ENCODE assay signal across 16 mouse cellular contexts in the genomic region with DNA sequence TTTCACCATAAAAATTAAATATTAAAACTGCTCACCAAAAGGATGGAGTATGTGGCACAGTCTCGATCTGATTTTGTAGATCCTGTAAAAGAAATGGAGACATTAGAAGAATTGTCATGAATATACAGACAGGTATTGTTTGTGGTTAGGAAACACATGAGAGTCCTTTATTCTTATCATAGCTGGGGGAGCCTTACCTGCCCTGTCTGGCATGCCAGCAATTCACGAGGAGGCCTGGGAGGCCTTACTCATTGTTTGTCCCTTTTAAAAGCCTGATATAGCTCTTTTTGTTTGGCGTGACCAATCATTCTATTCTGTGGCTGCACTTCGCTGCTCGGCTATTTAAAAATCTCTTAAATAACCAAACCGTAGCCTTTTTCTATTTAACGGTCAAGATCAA. TPM values are rescaled to one million over a fixed set of nuclear protein-coding genes. Genes with fewer than 3 reads are reported as not detected.
DNase-seq lines count a peak whose midpoint lies in the region; ATAC-seq and TF ChIP-seq lines count a peak whose summit lies in the region.
"Had no signal": no experiment of that assay in that cellular context is flagged by ENCODE, and none has a peak within 500 bp of the region (broad histone marks: within the 10 kb centered on the region; RNA-seq: fewer than 3 reads in every experiment).

No protein-coding gene starts in this region.

- H3K4me1 ChIP-seq in midbrain, embryonic 11.5 days (ENCODE audit: control insufficient read depth, insufficient read depth, low read length): no peaks in the 10 kb centered on the region
- H3K4me1 ChIP-seq in midbrain, embryonic 10.5 days: peaks cover 7% of the 10 kb centered on the region
- peaks cover 81% of the 10 kb centered on the region for H3K4me1 ChIP-seq in E14TG2a.4 (replicated peaks; ENCODE audit: low read depth, low read length)
- peaks cover 9% of the 10 kb centered on the region for H3K4me1 ChIP-seq in ES-Bruce4 (ENCODE audit: control insufficient read depth, insufficient read depth, low read length)
- H3K4me1 ChIP-seq: forebrain, embryonic 13.5 days; forebrain, embryonic 15.5 days had no signal

- H3K4me3 ChIP-seq in midbrain, embryonic 11.5 days (ENCODE audit: low read depth, low read length): no peak overlapping the region
- no peak overlapping the region for H3K4me3 ChIP-seq in midbrain, embryonic 10.5 days
- H3K4me3 ChIP-seq in E14TG2a.4 (replicated peaks; ENCODE audit: low read length) (0 out of 2 replicates have a peak overlapping the region, but pooled peaks have one; percentile 3), ES-Bruce4 (ENCODE audit: low read depth, low read length) (no peak overlapping the region)
- H3K4me3 ChIP-seq: embryonic facial prominence, embryonic 10.5 days; embryonic facial prominence, embryonic 12.5 days; forebrain, embryonic 13.5 days; forebrain, embryonic 15.5 days had no signal

- H3K27me3 ChIP-seq in midbrain, embryonic 11.5 days (ENCODE audit: control insufficient read depth, insufficient read depth, low read length): no peaks in the 10 kb centered on the region
- H3K27me3 ChIP-seq in midbrain, embryonic 10.5 days (ENCODE audit: low read depth, poor library complexity, severe bottlenecking): no peaks in the 10 kb centered on the region
- H3K27me3 ChIP-seq in E14TG2a.4 (ENCODE audit: insufficient read depth, low read length): no peaks in the 10 kb centered on the region
- no peaks in the 10 kb centered on the region for H3K27me3 ChIP-seq in ES-Bruce4 (ENCODE audit: control insufficient read depth, insufficient read depth, low read length, poor library complexity, severe bottlenecking)
- H3K27me3 ChIP-seq: embryonic facial prominence, embryonic 12.5 days; forebrain, embryonic 13.5 days; forebrain, embryonic 15.5 days had no signal

- no peaks in the 10 kb centered on the region for H3K36me3 ChIP-seq in midbrain, embryonic 11.5 days (ENCODE audit: control insufficient read depth, insufficient read depth, low read length)
- H3K36me3 ChIP-seq in midbrain, embryonic 10.5 days: no peaks in the 10 kb centered on the region
- H3K36me3 ChIP-seq in E14TG2a.4 (ENCODE audit: insufficient read depth, low read length) (no peaks in the 10 kb centered on the region), ES-Bruce4 (ENCODE audit: control insufficient read depth, insufficient read depth, low read length, poor library complexity, severe bottlenecking) (no peaks in the 10 kb centered on the region)
- H3K36me3 ChIP-seq: embryonic facial prominence, embryonic 10.5 days; embryonic facial prominence, embryonic 12.5 days; forebrain, embryonic 15.5 days had no signal

- 0 out of 2 replicates have a peak, but pooled peaks have one; percentile 2 for TF ChIP-seq EP300 in ES-Bruce4 (IDR thresholded peaks at IDR 0.05; ENCODE audit: insufficient read depth, low read depth, low read length)

- WGBS in midbrain, embryonic 11.5 days: 47% methylated on average over 7 of the region's 7 CpGs
- 63% methylated on average over 7 of the region's 7 CpGs for WGBS in midbrain, embryonic 10.5 days

- H3K4me2 ChIP-seq in midbrain, embryonic 11.5 days: no peak overlapping the region
- H3K4me2 ChIP-seq: embryonic facial prominence, embryonic 12.5 days; forebrain, embryonic 13.5 days; forebrain, embryonic 15.5 days had no signal

- no peak for TF ChIP-seq CTCF in E14TG2a.4 (conservative IDR thresholded peaks at IDR 0.05; ENCODE audit: low read length)
- no peak for TF ChIP-seq CTCF in ES-Bruce4 (IDR thresholded peaks at IDR 0.05; ENCODE audit: low read depth, low read length)

- no peaks in the 10 kb centered on the region for H3K9me3 ChIP-seq in midbrain, embryonic 11.5 days (ENCODE audit: control insufficient read depth, low read length)
- H3K9me3 ChIP-seq in midbrain, embryonic 10.5 days (replicated peaks): no peaks in the 10 kb centered on the region
- no peaks in the 10 kb centered on the region for H3K9me3 ChIP-seq in E14TG2a.4 (ENCODE audit: low read length)
- no peaks in the 10 kb centered on the region for H3K9me3 ChIP-seq in ES-Bruce4 (replicated peaks; ENCODE audit: control insufficient read depth, insufficient read depth, low read length, poor library complexity, severe bottlenecking)
- H3K9me3 ChIP-seq: embryonic facial prominence, embryonic 10.5 days; embryonic facial prominence, embryonic 12.5 days; forebrain, embryonic 13.5 days; forebrain, embryonic 15.5 days had no signal

- peak; percentile 85 for DNase-seq in midbrain, embryonic 11.5 days (ENCODE audit: low spot score, missing footprints)
- no peak for DNase-seq in midbrain, embryonic 10.5 days (ENCODE audit: low spot score)
- DNase-seq in cerebellum, adult 11 months: no peak
- DNase-seq: adrenal gland, adult 2 months; adrenal gland, postnatal 10 days; adrenal gland, postnatal 25 days; cerebellum, adult 11-12 months; cerebellum, adult 2 months; cerebellum, adult 9-10 months; forebrain, postnatal 0 days had no signal

- no peak for ATAC-seq in midbrain, embryonic 11.5 days (ENCODE audit: low FRiP score)
- ATAC-seq: forebrain, embryonic 13.5 days; forebrain, embryonic 15.5 days; forebrain, postnatal 0 days had no signal

- no peak overlapping the region for H3K27ac ChIP-seq in midbrain, embryonic 11.5 days (ENCODE audit: low read depth, low read length)
- no peak overlapping the region for H3K27ac ChIP-seq in midbrain, embryonic 10.5 days (replicated peaks)
- H3K27ac ChIP-seq in ES-Bruce4 (ENCODE audit: insufficient read depth, low read length): peak overlapping the region; percentile 100
- H3K27ac ChIP-seq: embryonic facial prominence, embryonic 12.5 days; forebrain, embryonic 13.5 days; forebrain, embryonic 15.5 days had no signal

- TF ChIP-seq POLR2A in ES-Bruce4 (IDR thresholded peaks at IDR 0.05; ENCODE audit: insufficient read depth, low read length): no peak

- no peak overlapping the region for H3K9ac ChIP-seq in midbrain, embryonic 11.5 days (ENCODE audit: low read length)
- H3K9ac ChIP-seq in ES-Bruce4 (ENCODE audit: low read depth, poor library complexity, severe bottlenecking): peak overlapping the region; percentile 63; the same call in 1 of the 2 replicates
- H3K9ac ChIP-seq: embryonic facial prominence, embryonic 12.5 days; forebrain, embryonic 13.5 days; forebrain, embryonic 15.5 days; forebrain, postnatal 0 days had no signal

RNA-seq across cellular contexts. Expression of a gene that starts 37.6 kb away (rescaled TPM):
- 20.8 and 25.7 TPM in 2 replicates for polyA plus RNA-seq in midbrain, embryonic 11.5 days (2014; fragmentation: Nextera tagmentation; extraction: Ambion mirVana)
- polyA plus RNA-seq in midbrain, embryonic 10.5 days (2016; fragmentation: Nextera tagmentation; extraction: Ambion mirVana): 18.8 and 20.2 TPM in 2 replicates
- 349 and 386 TPM in 2 replicates for polyA plus RNA-seq in ES-Bruce4 (2011; ENCODE audit: insufficient read depth, insufficient read length, low read depth, missing spikeins)

Comparison
In these comparisons a context has a peak if more than half of its experiments do, and no peak if none do; other contexts are left out.
1. RNA of a gene that starts 37.6 kb away (polyA plus RNA-seq): 349 to 386 TPM in ES-Bruce4; 20.8 to 25.7 TPM in midbrain, embryonic 11.5 days and 18.8 to 20.2 TPM in midbrain, embryonic 10.5 days; every median in the first group is over 10 times any median in the second.